Mouse (Mus musculus) gastrocnemius, postnatal 14 days (tissue): ENCODE results near the gene Erh. TPM values are rescaled to one million over a fixed set of nuclear protein-coding genes. Genes with fewer than 3 reads are reported as not detected.

ENCODE experiments used
- DNase-seq: peaks from one replicate; pipeline ENCODE4 v3.0.0; 2021; ENCODE audit warnings: mixed read lengths
- intact Hi-C: fragments of 180-260 bp; cut with DNase I; formaldehyde crosslinking; loops from one replicate; pipeline ENCODE4 v1.15.1; 2025; ENCODE audit warnings: low total_unique reads
- total RNA-seq, 2 experiments: library from RNA; stranded (reverse); gene quantifications; 2 replicates each; pipeline ENCODE4 v1.2.3; 2021

Gene Erh
- total RNA-seq, 2 experiments from 2014 or later, result 19.4 to 30.4 TPM

GRCm38 (mm10) chr12:80631790-80632189 is 12.4 kb downstream of the Erh start:
- intact Hi-C loops, result no loop called here
- no peak for DNase-seq

DNA sequence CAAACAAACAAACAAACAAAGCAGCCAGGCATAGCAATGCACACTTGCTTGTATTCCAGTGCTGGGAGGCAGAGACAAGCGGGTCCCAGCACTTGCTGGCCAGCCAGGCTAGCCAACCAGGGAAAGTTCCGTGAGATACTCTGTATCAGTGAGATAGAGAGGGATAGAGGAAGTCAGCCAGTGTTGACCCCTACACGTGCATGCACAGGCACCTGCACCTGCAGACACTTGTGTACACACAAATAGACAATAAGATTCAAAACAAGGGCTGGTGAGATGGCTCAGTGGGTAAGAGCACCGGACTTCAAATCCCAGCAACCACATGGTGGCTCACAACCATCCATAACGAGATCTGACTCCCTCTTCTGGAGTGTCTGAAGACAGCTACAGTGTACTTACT is 23.6 kb downstream of the Erh start:
- intact Hi-C loops, result no loop called here
- DNase-seq, result no peak

DNA sequence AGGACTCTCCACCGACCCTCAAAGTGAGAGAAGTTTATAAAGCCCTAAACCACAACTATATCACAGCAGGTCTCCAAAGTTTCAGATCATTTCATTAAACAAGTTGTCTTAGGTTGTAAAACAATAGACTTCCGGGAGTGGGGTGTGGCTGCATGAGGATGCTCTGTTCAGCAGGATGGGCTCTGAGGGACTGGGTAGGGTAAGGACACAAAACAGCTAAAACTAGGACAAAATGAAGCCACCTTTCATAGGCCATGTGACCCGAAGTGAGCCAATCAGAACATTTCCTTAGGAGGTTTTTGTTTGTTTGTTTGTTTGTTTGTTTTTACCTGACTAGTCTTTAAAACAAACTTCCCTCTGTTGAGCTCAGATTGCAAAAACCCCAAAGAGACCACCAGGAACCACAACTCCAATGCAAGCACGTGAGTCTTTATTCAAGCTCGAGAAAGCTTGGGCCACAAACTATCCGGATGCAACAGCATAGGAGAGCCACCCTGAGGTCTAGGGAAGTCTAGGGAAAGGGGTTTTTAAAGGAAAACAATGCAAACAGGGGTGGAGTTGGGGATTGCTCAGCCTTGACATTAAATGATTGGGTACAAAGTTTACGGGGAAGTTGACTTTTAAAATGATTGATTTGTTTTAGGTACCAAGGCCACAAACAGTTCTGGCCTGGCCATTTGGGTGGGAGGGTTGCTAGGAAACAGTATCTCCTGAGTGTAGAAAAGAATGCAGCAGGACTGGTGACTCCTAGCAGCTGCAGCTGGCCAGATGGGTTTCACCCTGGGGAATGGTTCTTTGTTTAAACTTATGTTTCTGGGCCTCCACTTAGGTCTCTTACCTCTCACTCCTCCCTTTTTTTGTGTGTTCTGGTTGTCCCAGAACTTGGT is 28.5 kb downstream of the Erh start:
- no peak for DNase-seq
- intact Hi-C loops, result no loop called here

GRCm38 (mm10) chr12:80612113-80612791 is 31.9 kb downstream of the Erh start:
- DNase-seq, result no peak
- intact Hi-C loops, result no loop called here

DNA sequence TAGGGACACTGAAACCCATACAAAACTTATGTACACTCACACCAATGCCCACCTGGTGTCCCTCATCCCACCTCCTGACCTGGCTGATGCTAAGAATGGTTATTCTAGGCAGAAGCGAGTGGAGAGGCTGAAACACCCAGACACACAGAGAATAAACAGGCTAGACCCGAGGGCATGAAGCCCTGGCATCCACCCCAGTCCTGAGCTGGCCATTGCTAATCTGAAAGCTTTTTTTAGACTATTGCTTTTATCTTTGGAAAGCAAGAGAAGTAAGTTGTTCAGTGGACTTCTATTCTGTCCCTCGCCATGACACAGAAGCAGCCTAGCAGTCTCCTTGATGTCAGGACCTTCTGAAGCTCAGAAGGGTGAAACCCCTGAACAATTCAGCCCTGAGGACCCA is 34.2 kb downstream of the Erh start:
- no peak for DNase-seq
- intact Hi-C loops, result no loop called here

- intact Hi-C loops, result no loop called here
- no peak for DNase-seq
Measured at GRCm38 (mm10) chr12:80608576-80608975, 35.6 kb downstream of the Erh start.

- intact Hi-C loops, result no loop called here
- DNase-seq, result no peak
Measured at GRCm38 (mm10) chr12:80604218-80604617, 39.9 kb downstream of the Erh start.

GRCm38 (mm10) chr12:80603566-80603965 is 40.6 kb downstream of the Erh start:
- intact Hi-C loops, result no loop called here
- DNase-seq, result peak; percentile 47

GRCm38 (mm10) chr12:80602432-80602831 is 41.7 kb downstream of the Erh start:
- intact Hi-C loops, result no loop called here
- DNase-seq, result no peak

- intact Hi-C loops, result no loop called here
- DNase-seq, result no peak
Measured at GRCm38 (mm10) chr12:80601597-80602269, 42.4 kb downstream of the Erh start.

GRCm38 (mm10) chr12:80598756-80599155 is 45.4 kb downstream of the Erh start:
- intact Hi-C loops, result no loop called here
- peak; percentile 69 for DNase-seq

DNA sequence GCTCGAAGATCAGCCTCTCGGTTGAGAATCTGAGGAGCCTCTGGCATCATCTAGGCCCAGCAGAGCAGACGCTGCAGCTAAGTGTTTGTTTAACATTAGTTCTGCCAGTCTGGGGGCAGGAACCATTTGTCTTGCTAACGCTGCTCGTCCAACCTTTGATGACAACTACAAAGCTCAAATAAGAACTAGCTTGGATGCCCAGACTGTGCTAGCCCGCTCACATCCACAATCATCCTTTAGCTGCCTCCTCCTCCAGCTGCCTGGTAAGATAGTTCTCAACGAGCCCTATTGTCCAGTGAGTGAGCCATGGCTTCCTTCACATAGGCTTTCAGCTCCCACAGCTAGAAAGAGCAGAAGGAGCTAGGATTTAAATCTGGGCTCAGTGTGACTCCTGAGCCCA is 45.9 kb downstream of the Erh start:
- intact Hi-C loops, result no loop called here
- DNase-seq, result no peak

DNA sequence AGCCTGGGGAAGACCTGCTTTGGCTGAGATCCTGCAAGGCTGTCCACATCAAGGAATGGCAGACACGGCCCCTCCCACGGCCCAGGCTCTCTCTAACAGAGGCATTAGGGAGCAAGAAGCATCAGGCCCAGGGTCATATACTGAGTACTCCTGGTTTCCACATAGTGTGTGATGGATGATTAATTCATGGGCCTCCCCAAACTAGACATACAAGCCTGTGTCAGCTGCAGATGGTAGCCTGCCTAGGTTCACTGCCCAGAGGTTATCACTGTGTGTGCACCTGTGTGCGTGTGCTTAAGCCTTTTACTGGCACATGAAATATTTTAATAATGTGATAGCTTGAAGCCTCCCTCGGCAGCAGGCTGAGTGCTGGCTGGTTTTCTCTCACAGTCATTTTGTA is 48.2 kb downstream of the Erh start:
- DNase-seq, result no peak
- intact Hi-C loops, result no loop called here

- intact Hi-C loops, result no loop called here
- no peak for DNase-seq
Measured at GRCm38 (mm10) chr12:80595566-80595965, 48.6 kb downstream of the Erh start.

- no peak for DNase-seq
- intact Hi-C loops, result no loop called here
Measured at GRCm38 (mm10) chr12:80594781-80595180, 49.4 kb downstream of the Erh start.

GRCm38 (mm10) chr12:80594141-80594540 is 50.0 kb downstream of the Erh start:
- intact Hi-C loops, result no loop called here
- DNase-seq, result no peak

GRCm38 (mm10) chr12:80584973-80585372 is 59.2 kb downstream of the Erh start:
- DNase-seq, result peak; percentile 40
- intact Hi-C loops, result no loop called here
